Mouse (Mus musculus) c-Kit-positive CD71-positive TER-119-positive erythroid progenitor cells, embryonic 14.5 days (primary cell): ENCODE measurements around the gene Cnot8.

ENCODE experiments used
- DNase-seq: peaks from one replicate; pipeline ENCODE4 v3.0.0-alpha.2; 2013; ENCODE audit warnings: low spot score

Gene Cnot8

DNA sequence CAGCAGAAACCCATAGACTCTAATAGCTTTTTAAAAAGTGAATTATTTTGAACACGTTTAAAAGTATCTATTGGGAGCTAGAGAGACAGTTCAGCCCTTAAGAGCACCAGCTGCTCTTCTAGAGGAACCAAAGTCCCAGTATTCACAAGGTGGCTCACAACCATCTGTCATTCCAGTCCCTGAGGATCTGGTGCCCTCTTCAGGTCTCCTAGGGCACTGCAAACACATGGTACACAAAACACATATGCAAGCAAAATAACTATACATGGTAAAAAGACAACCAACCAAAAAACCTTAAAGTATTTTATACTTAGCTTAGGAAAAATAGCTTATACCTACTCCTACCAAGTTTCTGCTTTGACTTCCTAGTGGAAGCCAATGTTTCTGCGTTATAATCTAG is 61.1 kb downstream of the Cnot8 start:
- DNase-seq: peak; percentile 42

DNA sequence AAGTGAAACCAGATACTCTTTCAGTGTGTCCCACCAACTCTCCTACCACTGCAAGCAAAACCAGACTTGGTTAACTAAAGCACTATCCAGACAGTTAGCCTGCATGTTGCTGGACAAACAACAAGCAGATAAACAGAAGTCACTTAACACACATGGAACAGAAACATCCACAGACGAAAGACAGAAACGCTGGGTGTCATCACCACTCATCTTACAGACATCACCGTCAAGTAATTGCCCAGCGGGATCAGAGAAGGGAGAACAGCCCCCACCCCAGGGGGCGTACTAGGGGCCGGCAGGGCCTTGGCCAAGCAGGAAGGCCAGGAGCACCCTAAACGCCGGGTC is 63.8 kb downstream of the Cnot8 start:
- peak; percentile 27 for DNase-seq
